Mouse (Mus musculus): ENCODE data around the gene Leprot. TPM values are rescaled to one million over a fixed set of nuclear protein-coding genes. Genes with fewer than 3 reads are reported as not detected.

The Leprot gene
- 18.7 and 30.9 TPM in 2 replicates for polyA plus RNA-seq (2011; ENCODE audit: insufficient read depth, insufficient read length, low replicate concordance, missing spikeins)

DNA sequence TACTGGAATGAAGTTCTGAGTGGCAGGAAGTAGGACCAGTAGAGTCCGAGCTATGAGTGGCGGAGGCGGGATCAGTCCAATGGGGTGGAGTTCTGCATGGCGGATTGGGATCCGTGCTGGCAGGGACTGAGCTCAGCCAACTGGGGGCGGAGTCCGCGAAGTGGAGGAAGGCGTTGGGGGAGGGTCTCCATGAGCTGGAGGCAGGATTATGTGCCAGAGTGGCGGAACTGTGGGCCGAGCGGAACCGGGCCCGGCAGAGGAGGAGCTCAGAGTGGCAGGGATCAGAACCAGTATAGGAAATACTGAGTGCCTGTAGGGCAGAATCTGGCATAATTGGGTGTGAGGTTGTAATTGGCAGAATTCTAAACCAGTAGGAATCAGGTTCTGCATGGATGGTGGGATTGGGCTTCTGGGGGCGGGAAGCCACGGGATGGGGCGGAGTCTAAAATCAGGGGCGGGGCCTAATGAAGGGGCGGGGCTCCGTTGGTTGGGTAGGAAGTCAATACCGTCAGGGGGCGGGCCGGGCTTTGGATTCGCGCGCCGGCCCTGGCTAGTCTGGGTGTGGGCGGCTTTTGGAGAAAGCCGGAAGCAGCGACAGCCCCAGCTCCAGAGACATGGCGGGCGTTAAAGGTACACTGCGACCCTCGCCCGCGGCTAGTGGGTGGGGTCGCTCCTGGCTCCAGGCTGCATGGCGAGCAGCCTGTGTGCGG, at the start of gene Leprot:
Gene Leprot (plus strand): TSS at position 523 of the 710 bp plus-strand sequence.
- H3K4me1 ChIP-seq (ENCODE audit: control insufficient read depth, insufficient read depth, low read length): peaks cover 7% of the 10 kb centered on the region
- H3K4me3 ChIP-seq (replicated peaks; ENCODE audit: control insufficient read depth, low read depth, low read length): peak within 1 kb of the TSS; percentile 95
- H3K27ac ChIP-seq (ENCODE audit: control insufficient read depth, insufficient read depth, low read depth, low read length, poor library complexity): peak within 1 kb of the TSS; percentile 95
- TF ChIP-seq POLR2A (IDR thresholded peaks at IDR 0.05; ENCODE audit: borderline replicate concordance, control insufficient read depth, low read depth, low read length) (peak; percentile 87; the same call in 1 of the 2 replicates), CTCF (IDR thresholded peaks at IDR 0.05; ENCODE audit: control insufficient read depth, insufficient read depth, low read length) (no peak)
- under 1% methylated on average over 38 of the region's 39 CpGs for WGBS

- no peak overlapping the region for H3K27ac ChIP-seq (ENCODE audit: control insufficient read depth, insufficient read depth, low read depth, low read length, poor library complexity)
- H3K4me3 ChIP-seq (replicated peaks; ENCODE audit: control insufficient read depth, low read depth, low read length): no peak overlapping the region
- TF ChIP-seq POLR2A (IDR thresholded peaks at IDR 0.05; ENCODE audit: borderline replicate concordance, control insufficient read depth, low read depth, low read length) (no peak), CTCF (IDR thresholded peaks at IDR 0.05; ENCODE audit: control insufficient read depth, insufficient read depth, low read length) (0 out of 2 replicates have a peak, but pooled peaks have one; percentile 20)
- H3K4me1 ChIP-seq (ENCODE audit: control insufficient read depth, insufficient read depth, low read length): no peaks in the 10 kb centered on the region
These were observed 45.8 kb upstream of the Leprot start for GRCm38 (mm10) chr4:101601758-101602157.

DNA sequence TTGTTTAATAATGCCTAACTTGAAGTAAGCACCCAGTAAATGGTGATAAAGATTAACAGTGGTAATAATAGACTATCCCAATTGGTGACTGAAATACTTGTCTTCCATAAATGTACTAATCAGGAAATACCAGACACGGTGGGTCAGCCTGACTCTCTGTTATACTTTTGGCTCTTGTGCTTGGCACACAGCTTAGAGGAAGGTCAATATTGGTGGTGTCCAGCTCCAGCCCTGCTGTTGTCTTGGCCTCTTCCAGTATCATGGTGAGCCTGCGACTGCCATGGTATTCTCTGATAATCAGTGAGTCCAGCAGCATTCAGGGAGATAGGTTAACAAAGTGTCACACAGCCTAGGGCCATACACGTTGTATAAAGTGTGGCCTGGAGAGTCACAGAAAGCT, 43.9 kb upstream of the Leprot start:
- Histone ChIP-seq H3K4me1 (ENCODE audit: control insufficient read depth, insufficient read depth, low read length) (no peaks in the 10 kb centered on the region), H3K27ac (ENCODE audit: control insufficient read depth, insufficient read depth, low read depth, low read length, poor library complexity) (no peak overlapping the region), H3K4me3 (replicated peaks; ENCODE audit: control insufficient read depth, low read depth, low read length) (no peak overlapping the region)
- TF ChIP-seq POLR2A (IDR thresholded peaks at IDR 0.05; ENCODE audit: borderline replicate concordance, control insufficient read depth, low read depth, low read length) (no peak), CTCF (IDR thresholded peaks at IDR 0.05; ENCODE audit: control insufficient read depth, insufficient read depth, low read length) (no peak)
- WGBS: 84% methylated on average over 3 of the region's 3 CpGs

- TF ChIP-seq POLR2A (IDR thresholded peaks at IDR 0.05; ENCODE audit: borderline replicate concordance, control insufficient read depth, low read depth, low read length) (no peak), CTCF (IDR thresholded peaks at IDR 0.05; ENCODE audit: control insufficient read depth, insufficient read depth, low read length) (no peak)
- Histone ChIP-seq H3K4me3 (replicated peaks; ENCODE audit: control insufficient read depth, low read depth, low read length) (no peak overlapping the region), H3K4me1 (ENCODE audit: control insufficient read depth, insufficient read depth, low read length) (no peaks in the 10 kb centered on the region), H3K27ac (ENCODE audit: control insufficient read depth, insufficient read depth, low read depth, low read length, poor library complexity) (no peak overlapping the region)
- 88% methylated on average over 5 of the region's 5 CpGs for WGBS
These were observed 31.0 kb upstream of the Leprot start for GRCm38 (mm10) chr4:101616520-101616919.

DNA sequence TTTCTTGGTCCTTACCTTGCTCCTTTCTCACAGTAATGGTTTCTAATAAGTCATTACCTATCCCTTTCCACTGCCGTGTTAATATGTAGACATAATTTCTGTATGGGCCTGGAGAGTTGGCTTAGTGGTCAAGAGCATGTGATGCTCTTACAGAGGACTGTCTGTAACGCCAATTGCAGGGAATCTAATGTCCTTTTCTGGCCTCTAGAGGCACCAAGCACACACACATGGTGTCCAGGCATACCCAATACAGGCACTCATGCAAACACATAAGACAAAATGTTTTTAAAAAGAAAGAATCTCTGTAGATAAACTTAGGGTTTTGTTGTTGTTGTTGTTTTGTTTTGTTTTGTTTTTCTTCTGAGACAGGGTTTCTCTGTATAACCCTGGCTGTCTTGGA, 29.8 kb upstream of the Leprot start:
- no peak for TF ChIP-seq CTCF (IDR thresholded peaks at IDR 0.05; ENCODE audit: control insufficient read depth, insufficient read depth, low read length)
- TF ChIP-seq POLR2A (IDR thresholded peaks at IDR 0.05; ENCODE audit: borderline replicate concordance, control insufficient read depth, low read depth, low read length): no peak
- WGBS: 70% methylated on average over 2 of the region's 2 CpGs
- H3K4me3 ChIP-seq (replicated peaks; ENCODE audit: control insufficient read depth, low read depth, low read length): no peak overlapping the region
- no peaks in the 10 kb centered on the region for H3K4me1 ChIP-seq (ENCODE audit: control insufficient read depth, insufficient read depth, low read length)
- H3K27ac ChIP-seq (ENCODE audit: control insufficient read depth, insufficient read depth, low read depth, low read length, poor library complexity): no peak overlapping the region

- Histone ChIP-seq H3K4me3 (replicated peaks; ENCODE audit: control insufficient read depth, low read depth, low read length) (no peak overlapping the region), H3K27ac (ENCODE audit: control insufficient read depth, insufficient read depth, low read depth, low read length, poor library complexity) (no peak overlapping the region), H3K4me1 (ENCODE audit: control insufficient read depth, insufficient read depth, low read length) (no peaks in the 10 kb centered on the region)
- WGBS: 85% methylated on average over 2 of the region's 2 CpGs
- no peak for TF ChIP-seq POLR2A (IDR thresholded peaks at IDR 0.05; ENCODE audit: borderline replicate concordance, control insufficient read depth, low read depth, low read length)
- TF ChIP-seq CTCF (IDR thresholded peaks at IDR 0.05; ENCODE audit: control insufficient read depth, insufficient read depth, low read length): no peak
These were observed 27.3 kb upstream of the Leprot start for GRCm38 (mm10) chr4:101620206-101620605.

GRCm38 (mm10) chr4:101621241-101621640, 26.3 kb upstream of the Leprot start:
- Histone ChIP-seq H3K4me3 (replicated peaks; ENCODE audit: control insufficient read depth, low read depth, low read length) (no peak overlapping the region), H3K4me1 (ENCODE audit: control insufficient read depth, insufficient read depth, low read length) (no peaks in the 10 kb centered on the region), H3K27ac (ENCODE audit: control insufficient read depth, insufficient read depth, low read depth, low read length, poor library complexity) (no peak overlapping the region)
- no peak for TF ChIP-seq CTCF (IDR thresholded peaks at IDR 0.05; ENCODE audit: control insufficient read depth, insufficient read depth, low read length)
- no peak for TF ChIP-seq POLR2A (IDR thresholded peaks at IDR 0.05; ENCODE audit: borderline replicate concordance, control insufficient read depth, low read depth, low read length)
- 84% methylated on average over 5 of the region's 5 CpGs for WGBS

DNA sequence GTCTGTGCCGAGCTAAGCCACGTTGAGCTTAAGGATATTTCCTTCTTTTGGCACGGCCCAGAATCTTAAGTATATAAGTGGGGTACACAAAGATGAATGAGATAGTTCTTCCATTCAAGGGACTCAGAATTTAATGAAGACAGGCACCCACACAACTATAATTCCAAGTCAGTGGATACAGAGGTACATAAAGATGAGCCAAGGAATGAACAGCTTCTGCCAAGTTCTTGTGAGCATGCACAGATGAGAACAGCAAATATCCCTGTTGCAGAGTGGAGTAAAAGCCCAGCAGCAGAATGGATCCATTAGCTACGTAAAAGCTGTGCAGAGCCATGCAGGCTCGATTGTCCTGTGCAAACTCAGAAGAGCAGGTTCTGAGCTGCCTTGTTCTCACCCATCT, 22.2 kb upstream of the Leprot start:
- Histone ChIP-seq H3K4me3 (replicated peaks; ENCODE audit: control insufficient read depth, low read depth, low read length) (no peak overlapping the region), H3K27ac (ENCODE audit: control insufficient read depth, insufficient read depth, low read depth, low read length, poor library complexity) (no peak overlapping the region), H3K4me1 (ENCODE audit: control insufficient read depth, insufficient read depth, low read length) (no peaks in the 10 kb centered on the region)
- TF ChIP-seq POLR2A (IDR thresholded peaks at IDR 0.05; ENCODE audit: borderline replicate concordance, control insufficient read depth, low read depth, low read length) (no peak), CTCF (IDR thresholded peaks at IDR 0.05; ENCODE audit: control insufficient read depth, insufficient read depth, low read length) (no peak)
- 91% methylated on average over 5 of the region's 5 CpGs for WGBS

All from bone marrow, adult 2 months (tissue).